Comparison of ENCODE assay signal across 26 mouse cellular contexts in genomic region chr6:30554092-30554491, GRCm38 (mm10). TPM values are rescaled to one million over a fixed set of nuclear protein-coding genes. Genes with fewer than 3 reads are reported as not detected.
DNase-seq lines count a peak whose midpoint lies in the region; ATAC-seq and TF ChIP-seq lines count a peak whose summit lies in the region.
"Had no signal": no experiment of that assay in that cellular context is flagged by ENCODE, and none has a peak within 500 bp of the region (broad histone marks: within the 10 kb centered on the region; RNA-seq: fewer than 3 reads in every experiment).

No protein-coding gene starts in this region.

- no peak for ATAC-seq in embryonic facial prominence, embryonic 15.5 days (ENCODE audit: insufficient number of reproducible peaks, low FRiP score, low TSS enrichment, low read depth)
- ATAC-seq: forebrain, embryonic 16.5 days; intestine, postnatal 0 days; midbrain, embryonic 15.5 days; Patski had no signal

- H3K9ac ChIP-seq in embryonic facial prominence, embryonic 15.5 days = no peak overlapping the region
- H3K9ac ChIP-seq: heart, embryonic 13.5 days; hindbrain, embryonic 15.5 days; liver, embryonic 15.5 days; midbrain, embryonic 15.5 days had no signal

- TF ChIP-seq CTCF in left cerebral cortex, adult 2 months (IDR thresholded peaks at IDR 0.05) = no peak

- DNase-seq in left cerebral cortex, adult 2 months (ENCODE audit: extremely low spot score in 1 of 2, low spot score in 2 of 2) = no peak
- no peak for DNase-seq in left cerebral cortex, postnatal 4 days
- no peak for DNase-seq in embryo, embryonic 10 days (ENCODE audit: low spot score)
- DNase-seq in embryo, embryonic 10.5 days (ENCODE audit: low spot score) = no peak
- DNase-seq: cerebellum, adult 11-12 months; kidney, postnatal 10 days; thymus, adult 2 months had no signal

- H3K27me3 ChIP-seq in embryonic facial prominence, embryonic 15.5 days = no peaks in the 10 kb centered on the region
- no peaks in the 10 kb centered on the region for H3K27me3 ChIP-seq in myocyte (ENCODE audit: control insufficient read depth, insufficient read depth, insufficient read length)
- H3K27me3 ChIP-seq: heart, embryonic 13.5 days; hindbrain, embryonic 15.5 days; midbrain, embryonic 15.5 days; Patski had no signal

- no peaks in the 10 kb centered on the region for H3K4me1 ChIP-seq in brown adipose tissue, adult 24 weeks (ENCODE audit: control insufficient read depth, insufficient read depth, insufficient read length, low read length)
- peaks cover 31% of the 10 kb centered on the region for H3K4me1 ChIP-seq in embryonic facial prominence, embryonic 15.5 days

- no peak overlapping the region for H3K4me3 ChIP-seq in left cerebral cortex, adult 2 months
- no peak overlapping the region for H3K4me3 ChIP-seq in brown adipose tissue, adult 24 weeks (ENCODE audit: insufficient read depth, low read depth, low read length)
- H3K4me3 ChIP-seq in embryonic facial prominence, embryonic 15.5 days (replicated peaks) = no peak overlapping the region
- no peak overlapping the region for H3K4me3 ChIP-seq in myocyte
- H3K4me3 ChIP-seq: heart, embryonic 13.5 days; hindbrain, embryonic 15.5 days; liver, embryonic 15.5 days; midbrain, embryonic 15.5 days had no signal

- H3K4me2 ChIP-seq in embryonic facial prominence, embryonic 15.5 days (replicated peaks) = no peak overlapping the region
- H3K4me2 ChIP-seq in myocyte (ENCODE audit: low read depth) = peak overlapping the region; percentile 10
- H3K4me2 ChIP-seq: heart, embryonic 13.5 days; hindbrain, embryonic 15.5 days; liver, embryonic 15.5 days; midbrain, embryonic 15.5 days had no signal

- H3K9me3 ChIP-seq in embryonic facial prominence, embryonic 15.5 days (replicated peaks) = no peaks in the 10 kb centered on the region
- H3K9me3 ChIP-seq: hindbrain, embryonic 15.5 days; liver, embryonic 15.5 days; midbrain, embryonic 15.5 days had no signal

- peak overlapping the region; percentile 57 for H3K27ac ChIP-seq in left cerebral cortex, adult 2 months
- peak overlapping the region; percentile 44 for H3K27ac ChIP-seq in brown adipose tissue, adult 24 weeks (replicated peaks; ENCODE audit: low read depth, low read length)
- peak overlapping the region; percentile 80 for H3K27ac ChIP-seq in embryonic facial prominence, embryonic 15.5 days (replicated peaks)
- H3K27ac ChIP-seq: hindbrain, embryonic 15.5 days; liver, embryonic 15.5 days; midbrain, embryonic 15.5 days had no signal

- no peak for TF ChIP-seq POLR2A in myocyte (IDR thresholded peaks at IDR 0.05; ENCODE audit: insufficient read length, low read depth)

- 79% methylated on average over 5 of the region's 5 CpGs for WGBS in embryonic facial prominence, embryonic 15.5 days

- no peaks in the 10 kb centered on the region for H3K79me2 ChIP-seq in myocyte (ENCODE audit: control insufficient read depth, insufficient read depth)

- no peak overlapping the region for H3ac ChIP-seq in myocyte (ENCODE audit: control insufficient read depth, insufficient read length)

- no peaks in the 10 kb centered on the region for H3K36me3 ChIP-seq in embryonic facial prominence, embryonic 15.5 days
- no peaks in the 10 kb centered on the region for H3K36me3 ChIP-seq in myocyte (ENCODE audit: control insufficient read depth, insufficient read depth)
- H3K36me3 ChIP-seq: heart, embryonic 13.5 days; hindbrain, embryonic 15.5 days; liver, embryonic 15.5 days; midbrain, embryonic 15.5 days had no signal

- intact Hi-C loops in left cerebral cortex, adult 2 months (cut with DNase I) = no loop called here
- intact Hi-C loops in left cerebral cortex, postnatal 4 days (cut with DNase I) = no loop called here

TF ChIP-seq in myocyte, 11 proteins besides CTCF, POLR2A, EP300 and RAD21:
- TF ChIP-seq MAX (IDR thresholded peaks at IDR 0.05; ENCODE audit: low read depth) (no peak), TCF3 (IDR thresholded peaks at IDR 0.05; ENCODE audit: insufficient read length, low read depth) (no peak), CEBPB (IDR thresholded peaks at IDR 0.05; ENCODE audit: insufficient read depth, poor library complexity, severe bottlenecking) (no peak)

RNA-seq across cellular contexts. Expression of gene Cpa2, which starts 12.7 kb away (rescaled TPM):
- total RNA-seq in left cerebral cortex, adult 2 months (2021) = 1 to 10 TPM in 1 of 2 experiments, under 1 TPM in 1; 0.61 to 1.2 TPM
- total RNA-seq in left cerebral cortex, postnatal 4 days (2021) = 1 to 10 TPM; 4.2 to 4.7 TPM
- 0.99 TPM in 1 of 2 replicates, not detected in the other for polyA plus RNA-seq in brown adipose tissue, adult 24 weeks (2012; ENCODE audit: insufficient read depth, insufficient read length, missing spikeins)
- polyA plus RNA-seq in embryonic facial prominence, embryonic 15.5 days (2015; fragmentation: Nextera tagmentation; extraction: Ambion mirVana) = 3.4 and 5.2 TPM in 2 replicates
- polyA plus RNA-seq in myocyte (2012; fragmentation: generic; extraction: Trizol) = not detected
- total RNA-seq: heart, postnatal 25 days; megakaryocyte progenitor cell, adult 5-6 weeks; neutrophil, adult 5-6 weeks had no signal
- polyA plus RNA-seq: Patski; thymus, adult 2 months had no signal

RNA-seq across cellular contexts. Expression of gene Cpa4, which starts 14.1 kb away (rescaled TPM):
- under 1 TPM in 1 of 2 experiments, not detected in 1; 0.16 TPM for total RNA-seq in left cerebral cortex, adult 2 months (2021)
- total RNA-seq in left cerebral cortex, postnatal 4 days (2021) = under 1 TPM in 1 of 2 experiments, not detected in 1; 0.24 TPM
- polyA plus RNA-seq in brown adipose tissue, adult 24 weeks (2012; ENCODE audit: insufficient read depth, insufficient read length, missing spikeins) = not detected in 2 replicates
- polyA plus RNA-seq in embryonic facial prominence, embryonic 15.5 days (2015; fragmentation: Nextera tagmentation; extraction: Ambion mirVana) = 5.1 and 6.3 TPM in 2 replicates
- 0.01 TPM for polyA plus RNA-seq in myocyte (2012; fragmentation: generic; extraction: Trizol)
- total RNA-seq: heart, postnatal 25 days; megakaryocyte progenitor cell, adult 5-6 weeks; neutrophil, adult 5-6 weeks had no signal
- polyA plus RNA-seq: gonadal fat pad, adult 2 months; Patski had no signal

RNA-seq across cellular contexts. Expression of gene Ssmem1, which starts 44.4 kb away (rescaled TPM):
- total RNA-seq in left cerebral cortex, adult 2 months (2021) = 1 to 10 TPM in 1 of 2 experiments, under 1 TPM in 1; 0.70 to 1.1 TPM
- total RNA-seq in left cerebral cortex, postnatal 4 days (2021) = 1 to 10 TPM in 1 of 2 experiments, under 1 TPM in 1; 0.56 to 1.2 TPM
- not detected in 2 replicates for polyA plus RNA-seq in brown adipose tissue, adult 24 weeks (2012; ENCODE audit: insufficient read depth, insufficient read length, missing spikeins)
- polyA plus RNA-seq in embryonic facial prominence, embryonic 15.5 days (2015; fragmentation: Nextera tagmentation; extraction: Ambion mirVana) = 0.14 and 0.52 TPM in 2 replicates
- 0.05 TPM for polyA plus RNA-seq in myocyte (2012; fragmentation: generic; extraction: Trizol)
- total RNA-seq: megakaryocyte progenitor cell, adult 5-6 weeks; neutrophil, adult 5-6 weeks had no signal
- polyA plus RNA-seq: forebrain, embryonic 16.5 days; heart, embryonic 13.5 days; intestine, postnatal 0 days; lung, postnatal 0 days; stomach, embryonic 16.5 days; thymus, adult 2 months had no signal

RNA-seq across cellular contexts. Expression of gene Tmem209, which starts 44.5 kb away (rescaled TPM):
- 10 to 100 TPM; 18.3 to 21.7 TPM for total RNA-seq in left cerebral cortex, adult 2 months (2021)
- total RNA-seq in left cerebral cortex, postnatal 4 days (2021) = 10 to 100 TPM; 17.7 to 19.7 TPM
- 11.8 and 15.0 TPM in 2 replicates for polyA plus RNA-seq in brown adipose tissue, adult 24 weeks (2012; ENCODE audit: insufficient read depth, insufficient read length, missing spikeins)
- polyA plus RNA-seq in embryonic facial prominence, embryonic 15.5 days (2015; fragmentation: Nextera tagmentation; extraction: Ambion mirVana) = 27.5 and 29.1 TPM in 2 replicates
- 24.3 TPM for polyA plus RNA-seq in myocyte (2012; fragmentation: generic; extraction: Trizol)

RNA-seq across cellular contexts. Expression of gene Cpa5, which starts 56.7 kb away (rescaled TPM):
- not detected for total RNA-seq in left cerebral cortex, adult 2 months (2021)
- total RNA-seq in left cerebral cortex, postnatal 4 days (2021) = not detected
- not detected in 2 replicates for polyA plus RNA-seq in brown adipose tissue, adult 24 weeks (2012; ENCODE audit: insufficient read depth, insufficient read length, missing spikeins)
- polyA plus RNA-seq in embryonic facial prominence, embryonic 15.5 days (2015; fragmentation: Nextera tagmentation; extraction: Ambion mirVana) = 0.43 and 1.3 TPM in 2 replicates
- polyA plus RNA-seq in myocyte (2012; fragmentation: generic; extraction: Trizol) = not detected
- total RNA-seq: adrenal gland, postnatal 14 days; heart, postnatal 25 days; layer of hippocampus, adult 8-10 months; left cerebral cortex, adult 18-20 months; megakaryocyte progenitor cell, adult 5-6 weeks; neutrophil, adult 5-6 weeks had no signal
- polyA plus RNA-seq: forebrain, embryonic 16.5 days; hindbrain, embryonic 15.5 days; intestine, postnatal 0 days; lung, postnatal 0 days; midbrain, embryonic 15.5 days; thymus, adult 2 months had no signal
